In genomic region chr17:46856107-46856388, GRCm38 (mm10) we compare ENCODE assay signal across 9 mouse cellular contexts. TPM values are rescaled to one million over a fixed set of nuclear protein-coding genes. Genes with fewer than 3 reads are reported as not detected.
DNase-seq lines count a peak whose midpoint lies in the region; ATAC-seq and TF ChIP-seq lines count a peak whose summit lies in the region.
"Had no signal": no experiment of that assay in that cellular context is flagged by ENCODE, and none has a peak within 500 bp of the region (broad histone marks: within the 10 kb centered on the region; RNA-seq: fewer than 3 reads in every experiment).

No protein-coding gene starts in this region.

- no peaks in the 10 kb centered on the region for H3K9me3 ChIP-seq in embryonic facial prominence, embryonic 10.5 days

- peaks cover 42% of the 10 kb centered on the region for H3K4me1 ChIP-seq in embryonic facial prominence, embryonic 10.5 days

- peaks cover 32% of the 10 kb centered on the region for H3K79me2 ChIP-seq in myocyte (ENCODE audit: control insufficient read depth, insufficient read depth)

- peak overlapping the region; percentile 100 for H3K27ac ChIP-seq in left cerebral cortex, adult 2 months
- H3K27ac ChIP-seq in embryonic facial prominence, embryonic 10.5 days (replicated peaks) = peak overlapping the region; percentile 100

- no peak for TF ChIP-seq CTCF in left cerebral cortex, adult 2 months (IDR thresholded peaks at IDR 0.05)

- ATAC-seq in inflammation-experienced regulatory T-cells, adult 6 months = peak; percentile 2

- no peak for DNase-seq in left cerebral cortex, adult 2 months (ENCODE audit: extremely low spot score in 1 of 2, low spot score in 2 of 2)
- DNase-seq in left cerebral cortex, postnatal 36 days (ENCODE audit: low spot score in 2 of 2) = no peak
- no peak for DNase-seq in embryonic facial prominence, embryonic 10.5 days (ENCODE audit: low spot score)
- DNase-seq in layer of hippocampus, postnatal 14 days (ENCODE audit: low spot score in 2 of 2) = no peak
- no peak for DNase-seq in adrenal gland, postnatal 4 days (ENCODE audit: low spot score in 2 of 2)
- no peak for DNase-seq in left cerebral cortex, adult 11 months (ENCODE audit: low spot score)

- WGBS in embryonic facial prominence, embryonic 10.5 days = 25% methylated on average over 4 of the region's 4 CpGs

- peaks cover 5% of the 10 kb centered on the region; the same call in 1 of the 2 replicates for H3K36me3 ChIP-seq in embryonic facial prominence, embryonic 10.5 days (replicated peaks)
- H3K36me3 ChIP-seq in myocyte (ENCODE audit: control insufficient read depth, insufficient read depth) = no peaks in the 10 kb centered on the region

- peak overlapping the region; percentile 77 for H3K4me2 ChIP-seq in myocyte (ENCODE audit: low read depth)

- H3ac ChIP-seq in myocyte (ENCODE audit: control insufficient read depth, insufficient read length) = peak overlapping the region; percentile 98

- no peak for TF ChIP-seq POLR2A in myocyte (IDR thresholded peaks at IDR 0.05; ENCODE audit: insufficient read length, low read depth)

- H3K4me3 ChIP-seq in left cerebral cortex, adult 2 months = peak overlapping the region; percentile 95
- peak overlapping the region; percentile 96 for H3K4me3 ChIP-seq in embryonic facial prominence, embryonic 10.5 days
- peak overlapping the region; percentile 85 for H3K4me3 ChIP-seq in myocyte

- intact Hi-C loops in left cerebral cortex, adult 2 months (cut with DNase I) = loop anchor here (2.0 kb wide), 1 partner anchor 73 kb away; the partner anchor contains the start of gene Rpl7l1
- intact Hi-C loops in left cerebral cortex, postnatal 36 days (cut with DNase I) = loop anchor here (5.0 kb wide), 1 partner anchor 74 kb away; the partner anchor contains the start of gene Rpl7l1

- no peaks in the 10 kb centered on the region for H3K27me3 ChIP-seq in embryonic facial prominence, embryonic 10.5 days (replicated peaks; ENCODE audit: low read depth, poor library complexity, severe bottlenecking)
- H3K27me3 ChIP-seq in myocyte (ENCODE audit: control insufficient read depth, insufficient read depth, insufficient read length) = no peaks in the 10 kb centered on the region

TF ChIP-seq in myocyte, 11 proteins besides CTCF, POLR2A, EP300 and RAD21:
- no peak for TF ChIP-seq REST (IDR thresholded peaks at IDR 0.05; ENCODE audit: insufficient read depth, insufficient read length)
- no peak for TF ChIP-seq E2F4 (IDR thresholded peaks at IDR 0.05; ENCODE audit: insufficient read depth)
- no peak for TF ChIP-seq MYOD1 (IDR thresholded peaks at IDR 0.05; ENCODE audit: control insufficient read depth in 1 of 3, insufficient read length in 2 of 3, low read depth in 2 of 3)
- TF ChIP-seq SRF (IDR thresholded peaks at IDR 0.05; ENCODE audit: control insufficient read depth, insufficient read length, low read depth) = no peak
- no peak for TF ChIP-seq USF1 (IDR thresholded peaks at IDR 0.05; ENCODE audit: low read depth)
- TF ChIP-seq TCF12 (IDR thresholded peaks at IDR 0.05; ENCODE audit: insufficient read depth, poor library complexity, severe bottlenecking) = no peak
- no peak for TF ChIP-seq CEBPB (IDR thresholded peaks at IDR 0.05; ENCODE audit: insufficient read depth, poor library complexity, severe bottlenecking)
- TF ChIP-seq TCF3 (IDR thresholded peaks at IDR 0.05; ENCODE audit: insufficient read length, low read depth) = no peak
- TF ChIP-seq MAX (IDR thresholded peaks at IDR 0.05; ENCODE audit: low read depth) = no peak
- no peak for TF ChIP-seq MYOG (IDR thresholded peaks at IDR 0.05; ENCODE audit: control insufficient read depth in 1 of 3, insufficient read depth in 1 of 3, insufficient read length in 2 of 3, low read depth in 2 of 3)

RNA-seq across cellular contexts. Expression of gene Bicral, which starts 2.2 kb away (rescaled TPM):
- 10 to 100 TPM; 57.5 to 59.7 TPM for total RNA-seq in left cerebral cortex, adult 2 months (2021)
- 10 to 100 TPM; 52.7 to 58.5 TPM for total RNA-seq in left cerebral cortex, postnatal 36 days (2021)
- 3.0 and 4.4 TPM in 2 replicates for polyA plus RNA-seq in embryonic facial prominence, embryonic 10.5 days (2016; fragmentation: Nextera tagmentation; extraction: Ambion mirVana)
- polyA plus RNA-seq in inflammation-experienced regulatory T-cells, adult 6 months (2017; shearing (Covaris generic)) = 1 to 10 TPM; 7.6 to 9.2 (median 9.1) TPM
- polyA plus RNA-seq in myocyte (2012; fragmentation: generic; extraction: Trizol) = 5.1 TPM
- 10 to 100 TPM; 38.6 to 43.7 TPM for total RNA-seq in layer of hippocampus, postnatal 14 days (2021)
- total RNA-seq in adrenal gland, postnatal 4 days (2021) = 10 to 100 TPM; 21.6 to 24.8 TPM

RNA-seq across cellular contexts. Expression of gene Tbcc, which starts 34.4 kb away (rescaled TPM):
- total RNA-seq in left cerebral cortex, adult 2 months (2021) = 10 to 100 TPM; 30.9 to 35.3 TPM
- 10 to 100 TPM; 33.4 to 37.6 TPM for total RNA-seq in left cerebral cortex, postnatal 36 days (2021)
- 52.9 and 57.9 TPM in 2 replicates for polyA plus RNA-seq in embryonic facial prominence, embryonic 10.5 days (2016; fragmentation: Nextera tagmentation; extraction: Ambion mirVana)
- 10 to 100 TPM in 1 of 3 experiments, 1 to 10 TPM in 2; 9.6 to 10.5 (median 9.9) TPM for polyA plus RNA-seq in inflammation-experienced regulatory T-cells, adult 6 months (2017; shearing (Covaris generic))
- polyA plus RNA-seq in myocyte (2012; fragmentation: generic; extraction: Trizol) = 46.1 TPM
- 10 to 100 TPM; 36.4 to 38.2 TPM for total RNA-seq in layer of hippocampus, postnatal 14 days (2021)
- 10 to 100 TPM; 26.1 to 27.4 TPM for total RNA-seq in adrenal gland, postnatal 4 days (2021)

RNA-seq across cellular contexts. Expression of gene Prph2, which starts 54.2 kb away (rescaled TPM):
- not detected for total RNA-seq in left cerebral cortex, adult 2 months (2021)
- total RNA-seq in left cerebral cortex, postnatal 36 days (2021) = not detected
- polyA plus RNA-seq in embryonic facial prominence, embryonic 10.5 days (2016; fragmentation: Nextera tagmentation; extraction: Ambion mirVana) = not detected in 2 replicates
- not detected for polyA plus RNA-seq in inflammation-experienced regulatory T-cells, adult 6 months (2017; shearing (Covaris generic))
- not detected for polyA plus RNA-seq in myocyte (2012; fragmentation: generic; extraction: Trizol)
- total RNA-seq in layer of hippocampus, postnatal 14 days (2021) = not detected
- total RNA-seq in adrenal gland, postnatal 4 days (2021) = not detected
- total RNA-seq: adrenal gland, adult 8-10 months had no signal
